Mouse (Mus musculus): ENCODE measurements around the gene Agap1.

- no peak for TF ChIP-seq CTCF (IDR thresholded peaks at IDR 0.05; ENCODE audit: extremely low read depth, insufficient read depth, low read length)
- TF ChIP-seq POLR2A (IDR thresholded peaks at IDR 0.05; ENCODE audit: extremely low read depth, insufficient read depth, low read length) = no peak
Measured at GRCm38 (mm10) chr1:89608766-89609165, 154.2 kb downstream of the Agap1 start.

Data from cortical plate, adult 2 months (tissue).